Mouse (Mus musculus) spleen, adult 12 weeks (tissue): ENCODE results near the gene Psmb11.

Source experiments
- DNase-seq: peaks from one replicate; pipeline ENCODE4 v3.0.0; 2022; ENCODE audit warnings: low spot score

Gene Psmb11

GRCm38 (mm10) chr14:54641305-54641969, 20.2 kb downstream of the Psmb11 start, which contains the start of gene Cdh24:
TSS of gene Cdh24 (minus strand) at chr14:54641364.
- peak; percentile 79 for DNase-seq

DNA sequence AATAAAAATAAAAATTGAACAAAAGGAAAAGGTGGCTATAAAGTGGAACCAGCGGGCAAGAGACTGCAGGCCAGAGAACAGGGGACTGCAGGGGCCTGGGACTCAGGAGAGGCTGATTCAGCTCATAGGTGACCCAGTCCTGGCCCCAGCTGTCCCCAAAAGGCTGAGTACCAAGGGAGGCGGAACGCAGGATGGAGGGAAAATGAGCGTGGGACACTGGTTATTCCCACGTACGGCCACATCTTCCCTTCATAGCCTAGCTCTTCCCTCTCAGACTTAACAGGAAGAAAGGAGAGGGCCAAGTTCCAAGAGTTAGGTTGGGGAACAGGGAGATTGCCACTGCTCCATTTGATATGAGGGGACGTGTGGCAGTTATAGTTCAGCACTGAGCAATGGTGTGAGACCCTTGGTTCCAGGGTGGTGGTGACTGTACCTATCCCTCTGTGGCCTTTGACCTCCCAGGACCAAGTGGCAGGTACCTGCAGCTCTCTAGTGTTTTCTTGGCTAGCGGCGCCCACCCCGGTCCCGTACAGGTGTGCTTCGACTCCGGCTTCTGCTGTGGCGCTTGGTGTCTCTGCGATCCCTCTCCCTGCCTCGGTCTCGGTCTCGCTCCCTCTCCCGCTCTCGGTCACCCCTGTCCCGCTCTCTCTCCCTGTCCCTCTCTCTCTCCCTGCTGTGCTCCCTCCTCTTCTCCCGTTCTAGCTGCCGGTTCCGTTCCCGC, 21.2 kb downstream of the Psmb11 start:
- no peak for DNase-seq

DNA sequence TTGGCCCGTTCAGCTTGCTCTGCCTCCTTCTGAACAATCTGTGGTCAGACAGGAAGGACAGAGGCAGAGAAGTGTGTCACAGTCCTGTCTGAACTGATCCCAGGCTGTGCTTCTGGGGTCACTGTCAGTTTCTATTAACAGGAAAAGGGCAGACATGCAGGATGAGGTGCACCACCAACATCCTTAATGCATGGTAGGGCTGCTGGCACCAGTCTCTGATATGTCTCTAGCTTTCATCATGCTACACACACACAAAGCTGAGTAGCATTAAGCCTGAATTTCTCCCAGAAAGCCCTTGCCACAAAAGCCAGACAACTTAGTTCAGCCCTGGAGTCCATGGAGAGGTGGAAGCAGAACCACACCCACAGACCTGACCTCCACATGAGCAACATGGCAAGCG, 21.8 kb downstream of the Psmb11 start:
- no peak for DNase-seq

- DNase-seq = no peak
These were observed 23.1 kb downstream of the Psmb11 start for GRCm38 (mm10) chr14:54644294-54644693.

GRCm38 (mm10) chr14:54646455-54646854, 25.2 kb downstream of the Psmb11 start:
- no peak for DNase-seq

GRCm38 (mm10) chr14:54646898-54647636, 25.8 kb downstream of the Psmb11 start:
- no peak for DNase-seq

DNA sequence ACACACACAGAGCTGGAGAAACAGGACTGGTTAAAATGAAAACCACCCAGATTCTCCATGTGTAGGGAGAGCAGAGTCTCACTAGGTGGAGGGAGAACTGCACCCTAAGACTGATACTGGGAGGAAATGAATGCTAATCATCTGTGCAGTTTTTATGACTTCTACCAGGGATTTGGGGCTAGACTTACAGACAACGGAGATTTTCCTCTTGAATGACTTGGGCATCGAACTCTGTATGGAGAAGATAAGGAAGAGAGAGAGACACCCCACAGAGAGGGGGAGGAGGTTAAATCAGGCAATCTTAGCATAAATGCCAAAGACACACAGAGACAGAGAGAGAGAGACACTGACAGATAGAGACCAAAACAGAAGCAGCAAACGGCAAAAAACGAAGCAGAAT, 26.7 kb downstream of the Psmb11 start:
- DNase-seq = no peak

DNA sequence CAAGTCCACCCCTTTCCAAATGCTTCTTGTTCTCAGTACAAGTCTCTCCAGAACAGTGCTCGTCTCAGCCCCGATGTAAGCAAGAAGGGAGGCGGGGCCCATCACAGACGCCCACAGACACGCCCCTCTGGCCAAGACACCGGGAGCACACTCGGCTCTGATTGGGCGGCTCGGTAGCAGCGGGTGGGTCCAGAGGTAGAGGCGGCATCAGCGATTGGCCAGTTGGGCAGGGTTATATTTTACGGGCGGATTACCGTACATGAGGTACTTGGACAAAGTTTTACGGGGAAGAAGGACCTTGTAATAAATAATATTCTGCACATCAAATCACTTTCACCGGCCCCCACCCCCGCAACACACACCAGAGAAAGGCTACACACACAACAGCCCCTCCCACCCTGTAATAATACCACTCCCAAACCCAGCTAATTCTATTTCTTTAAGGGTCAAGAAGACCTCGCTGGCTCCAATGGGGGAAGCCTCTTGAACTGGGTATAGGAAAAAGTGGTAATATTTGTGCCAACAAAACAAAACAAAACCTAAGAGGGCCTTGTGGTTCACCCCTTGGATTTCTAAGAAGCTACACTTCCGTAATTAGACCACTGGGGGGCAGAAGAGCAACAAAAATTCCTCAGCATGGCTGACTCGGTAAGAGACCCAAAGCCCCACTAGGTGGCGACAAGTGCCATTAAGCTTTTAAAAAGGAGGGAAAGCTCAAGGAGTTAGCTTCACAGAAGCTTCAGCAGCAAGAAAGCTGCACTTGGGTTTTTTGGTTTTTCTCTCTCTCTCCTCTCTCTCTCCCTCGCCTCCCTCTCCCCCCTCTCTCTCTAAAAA, 29.6 kb downstream of the Psmb11 start:
- DNase-seq = peak; percentile 71

- no peak for DNase-seq
These were observed 30.3 kb downstream of the Psmb11 start for GRCm38 (mm10) chr14:54651556-54651955.

DNA sequence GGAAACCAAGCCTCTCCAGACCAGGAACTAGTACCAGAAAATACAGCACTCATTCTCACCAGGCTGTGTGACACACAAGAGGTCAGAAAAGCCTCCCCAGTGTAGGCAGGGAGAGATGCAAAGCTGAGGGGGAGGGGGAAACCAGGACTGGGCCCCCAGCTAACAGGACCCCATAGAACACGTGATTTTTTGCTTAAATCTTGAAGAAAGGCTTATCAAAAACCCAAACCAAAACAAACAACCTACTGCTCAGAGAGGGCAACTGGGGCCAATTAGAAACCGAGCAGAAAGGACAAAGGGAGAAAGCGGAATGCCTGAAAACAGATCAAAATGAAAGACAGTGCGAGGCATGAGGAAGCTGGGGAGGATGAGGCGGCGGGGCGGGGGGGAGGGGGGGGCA, 31.6 kb downstream of the Psmb11 start:
- DNase-seq = no peak

DNA sequence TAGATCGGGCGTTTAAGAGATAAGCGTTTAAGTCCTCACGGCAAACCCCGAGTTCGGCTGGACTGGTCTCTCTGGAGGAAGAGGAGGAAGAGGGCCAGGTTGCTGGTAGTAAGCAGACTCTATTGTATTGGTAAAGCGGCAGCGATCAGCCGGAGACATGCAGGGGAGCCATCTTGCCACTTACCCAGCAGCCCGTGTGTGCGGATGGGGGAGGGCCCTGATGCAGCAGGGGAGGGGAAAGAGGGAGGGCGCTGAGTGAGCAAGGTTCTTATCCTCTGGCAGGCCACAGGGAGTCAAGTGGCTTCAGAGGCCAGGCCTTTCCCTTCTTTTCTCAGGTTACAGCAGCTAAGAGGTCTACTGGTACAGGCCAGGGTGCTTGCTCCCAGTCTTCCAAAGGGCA, 32.3 kb downstream of the Psmb11 start:
- DNase-seq = peak; percentile 73

GRCm38 (mm10) chr14:54660009-54660408, 38.8 kb downstream of the Psmb11 start:
- DNase-seq = no peak

- no peak for DNase-seq
These were observed 43.4 kb downstream of the Psmb11 start for GRCm38 (mm10) chr14:54664477-54665222.

- DNase-seq = peak; percentile 30
These were observed 48.1 kb downstream of the Psmb11 start for GRCm38 (mm10) chr14:54669381-54669780.

DNA sequence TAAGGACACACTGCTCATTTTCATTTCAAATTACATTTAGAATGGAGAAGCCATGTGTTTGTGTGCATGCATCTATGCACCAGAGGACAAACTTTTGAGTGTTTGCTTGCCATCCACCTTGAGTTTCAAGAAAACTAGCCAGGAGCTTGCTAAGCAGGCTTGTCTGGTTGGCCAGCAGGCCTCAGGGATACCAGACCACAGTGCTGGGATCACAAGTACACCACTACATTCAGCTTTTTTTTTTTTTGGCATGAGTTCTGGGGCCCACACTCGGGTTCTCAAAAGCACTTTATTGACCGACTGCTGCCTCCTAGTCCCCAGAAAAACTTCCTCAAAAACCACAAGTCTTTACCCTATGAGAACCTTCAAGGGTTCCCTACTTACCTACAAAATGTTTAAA, 53.1 kb downstream of the Psmb11 start:
- no peak for DNase-seq

GRCm38 (mm10) chr14:54676290-54676689, 55.1 kb downstream of the Psmb11 start:
- DNase-seq = no peak

DNA sequence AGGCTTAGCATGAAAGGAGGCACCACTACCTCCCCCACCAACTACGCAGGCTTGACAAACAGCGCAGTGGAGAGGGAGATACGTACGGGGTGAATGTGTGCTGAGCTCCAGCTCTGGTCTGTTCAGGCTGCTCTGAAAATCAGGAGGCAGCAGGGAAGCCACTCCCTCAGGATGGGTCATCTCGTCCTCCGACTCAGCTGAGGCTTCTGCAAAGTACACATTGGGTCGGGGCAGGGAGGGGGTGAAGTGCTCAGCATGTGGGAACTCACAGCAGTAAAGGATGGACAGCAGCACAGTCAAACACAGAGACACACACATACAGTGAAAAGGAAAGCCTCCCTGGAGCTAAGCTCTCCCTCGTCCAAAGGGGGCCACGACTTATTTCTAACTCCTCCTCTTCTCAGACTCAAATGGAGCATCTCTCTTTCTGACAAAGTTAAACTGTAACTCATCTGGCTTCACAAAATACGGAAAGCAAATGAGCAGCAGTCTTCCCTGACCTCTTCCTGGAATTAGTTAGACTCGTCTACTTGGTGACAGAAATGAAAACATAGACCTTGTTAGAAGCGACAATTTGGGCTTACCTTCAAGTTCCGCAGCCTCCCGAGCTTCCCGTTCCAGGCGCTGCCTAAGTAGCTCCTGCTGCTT, 57.5 kb downstream of the Psmb11 start:
- DNase-seq = no peak
